Mouse (Mus musculus): ENCODE results near the gene Rrp1. TPM values are rescaled to one million over a fixed set of nuclear protein-coding genes. Genes with fewer than 3 reads are reported as not detected.
"Not testable (repeated sequence)": the region's sequence is repeated elsewhere in the genome, so short reads cannot be mapped to it uniquely, and the experiment has no call there.

Gene Rrp1
- total RNA-seq, 4 experiments from 2014 or later, result 87.2 to 106 (median 96.3) TPM

- no peak for DNase-seq (ENCODE audit: low spot score)
Observed at GRCm38 (mm10) chr10:78385520-78385919, 27.3 kb downstream of the Rrp1 start.

DNA sequence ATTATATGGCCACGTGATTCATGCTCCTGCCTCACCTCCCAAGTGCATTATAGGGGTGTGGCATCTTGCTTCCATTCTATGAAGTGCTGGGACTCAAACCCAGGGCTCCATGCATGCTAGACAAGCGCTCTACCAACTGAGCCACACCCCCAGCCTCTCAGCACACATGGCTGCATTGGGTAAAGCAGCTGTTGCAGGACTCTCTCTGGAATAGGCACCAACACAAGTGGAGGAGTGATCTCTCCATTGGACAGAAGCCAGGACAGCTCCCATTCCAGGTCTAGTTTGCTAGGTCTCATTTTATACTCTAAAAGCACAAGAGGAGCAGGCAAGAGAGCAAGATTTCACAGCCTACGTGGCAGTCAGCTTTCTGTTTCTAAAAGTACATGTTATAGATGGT lies 29.3 kb downstream of the Rrp1 start:
- DNase-seq (ENCODE audit: low spot score), result no peak

GRCm38 (mm10) chr10:78378516-78378915 lies 34.3 kb downstream of the Rrp1 start:
- DNase-seq (ENCODE audit: low spot score), result no peak

GRCm38 (mm10) chr10:78372681-78373668 lies 39.9 kb downstream of the Rrp1 start:
- no peak for DNase-seq (ENCODE audit: low spot score)

- DNase-seq (ENCODE audit: low spot score), result no peak
Observed at GRCm38 (mm10) chr10:78371746-78372145, 41.1 kb downstream of the Rrp1 start.

- no peak for DNase-seq (ENCODE audit: low spot score)
Observed at GRCm38 (mm10) chr10:78367586-78367985, 45.3 kb downstream of the Rrp1 start.

DNA sequence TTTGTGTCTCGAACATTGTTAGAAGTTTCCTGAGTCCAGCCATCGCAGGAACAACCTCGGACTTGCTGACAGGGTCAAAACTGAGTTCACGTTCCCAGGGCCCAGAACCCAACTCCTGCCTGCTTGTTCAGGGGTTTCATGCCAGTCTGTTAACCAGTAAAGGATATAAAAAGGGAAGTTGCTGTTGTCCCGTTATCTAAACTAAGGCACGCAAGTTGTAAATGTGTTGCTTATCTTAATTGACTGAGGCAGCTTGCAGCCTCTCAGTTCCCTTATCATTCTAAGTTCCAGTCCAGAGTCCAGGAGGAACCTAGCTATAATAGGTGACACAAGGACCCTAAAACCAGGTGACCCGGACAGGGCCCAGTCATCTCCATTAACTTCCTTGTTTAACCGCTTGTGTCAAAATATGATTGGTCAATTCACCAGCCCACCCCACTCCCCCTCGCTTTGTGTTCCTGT lies 46.0 kb downstream of the Rrp1 start:
- peak; percentile 31 for DNase-seq (ENCODE audit: low spot score)

GRCm38 (mm10) chr10:78366195-78366834 lies 46.5 kb downstream of the Rrp1 start:
- no peak for DNase-seq (ENCODE audit: low spot score)

- DNase-seq (ENCODE audit: low spot score), result no peak
Observed at GRCm38 (mm10) chr10:78365555-78365954, 47.3 kb downstream of the Rrp1 start.

DNA sequence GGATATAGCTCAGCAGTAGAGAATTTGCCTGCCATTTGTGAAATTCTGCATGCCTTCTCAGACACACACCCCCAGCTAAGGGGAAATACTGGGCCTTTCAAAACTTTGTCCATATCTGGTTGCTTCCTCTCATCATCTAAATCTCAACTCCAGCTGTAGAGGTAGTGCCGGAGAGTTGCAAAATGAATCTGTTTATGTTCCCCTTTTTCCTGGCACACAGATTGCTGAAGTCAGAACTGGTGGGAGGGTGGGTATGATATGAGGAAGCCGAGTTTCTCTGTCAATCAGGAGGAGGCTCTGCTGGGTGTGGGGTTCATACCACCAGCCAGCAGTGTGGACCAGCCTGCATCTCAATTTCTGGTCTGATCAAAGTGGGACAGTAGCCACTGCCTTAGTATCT lies 48.7 kb downstream of the Rrp1 start:
- DNase-seq (ENCODE audit: low spot score), result peak; percentile 42

DNA sequence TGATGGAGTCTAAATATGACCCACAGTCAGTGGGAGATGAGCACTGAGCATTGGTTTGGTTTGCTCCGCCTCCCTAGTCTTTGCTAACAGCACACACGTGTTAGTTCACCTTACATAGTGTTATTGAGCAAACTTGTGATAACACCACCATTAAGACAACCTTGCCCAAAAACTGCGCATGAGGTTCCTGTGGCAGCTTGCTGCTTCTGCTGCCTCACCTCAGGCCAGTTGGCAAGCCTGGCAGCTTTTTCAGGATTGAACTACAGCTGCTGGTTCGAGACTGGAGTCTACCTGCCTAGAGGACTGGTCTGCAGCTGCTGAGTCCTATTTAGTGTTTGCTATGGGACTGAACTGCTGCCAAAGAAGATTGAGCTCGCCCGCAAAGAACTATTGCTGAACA lies 49.5 kb downstream of the Rrp1 start:
- no peak for DNase-seq (ENCODE audit: low spot score)

GRCm38 (mm10) chr10:78361951-78362350 lies 50.9 kb downstream of the Rrp1 start:
- DNase-seq (ENCODE audit: low spot score), result peak; percentile 44

GRCm38 (mm10) chr10:78360290-78360711 lies 52.5 kb downstream of the Rrp1 start:
- DNase-seq (ENCODE audit: low spot score), result no peak

DNA sequence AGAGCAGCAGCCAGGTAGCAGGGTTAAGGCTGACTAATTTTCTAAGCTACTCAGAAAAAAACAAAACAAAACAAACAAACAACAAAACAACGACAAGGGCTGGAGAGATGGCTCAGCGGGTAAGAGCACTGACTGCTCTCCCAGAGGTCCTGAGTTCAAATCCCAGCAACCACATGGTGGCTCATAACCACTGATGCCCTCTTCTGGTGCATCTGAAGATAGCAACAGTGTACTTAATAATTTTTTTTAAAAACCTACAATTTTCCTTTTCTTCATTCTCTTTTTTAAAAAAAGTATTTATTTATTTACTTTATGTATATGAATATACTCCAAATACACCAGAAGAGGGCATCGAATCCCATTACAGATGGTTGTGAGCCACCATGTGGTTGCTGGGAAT lies 53.8 kb downstream of the Rrp1 start:
- DNase-seq (ENCODE audit: low spot score), result not testable (repeated sequence)

- no peak for DNase-seq (ENCODE audit: low spot score)
Observed at GRCm38 (mm10) chr10:78358266-78358665, 54.6 kb downstream of the Rrp1 start.

- no peak for DNase-seq (ENCODE audit: low spot score)
Observed at GRCm38 (mm10) chr10:78357742-78358141, 55.1 kb downstream of the Rrp1 start.

DNA sequence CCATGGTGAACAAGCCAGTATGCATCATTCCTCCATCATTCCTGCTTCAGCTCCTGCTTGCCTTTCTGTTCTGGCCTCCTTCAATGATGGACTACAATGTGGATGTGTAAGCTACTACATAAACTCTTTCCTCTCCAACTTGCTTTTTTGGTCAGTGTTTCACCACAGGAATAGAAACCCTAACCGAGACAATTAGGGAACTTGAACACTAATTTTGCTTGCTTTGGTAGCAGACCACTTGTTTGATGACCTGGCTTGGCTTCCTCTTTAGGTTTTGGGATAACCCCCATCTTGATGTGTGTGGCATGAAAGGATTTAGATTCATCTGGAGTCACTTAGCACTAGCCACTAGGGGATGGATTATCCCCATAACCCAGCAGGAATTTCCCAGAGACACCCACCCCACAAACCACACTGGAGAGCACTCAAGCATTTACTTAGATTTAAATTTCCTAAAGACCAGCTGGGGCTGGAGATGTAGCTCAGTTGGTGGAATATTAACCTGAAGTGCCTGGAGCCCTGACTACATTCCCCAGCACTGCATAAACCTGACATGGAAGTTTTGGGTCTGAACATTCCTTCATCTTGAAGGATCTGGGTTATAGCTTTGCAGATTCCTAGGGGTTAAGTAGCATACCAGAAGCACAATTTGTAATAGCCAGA lies 56.8 kb downstream of the Rrp1 start:
- no peak for DNase-seq (ENCODE audit: low spot score)

GRCm38 (mm10) chr10:78353196-78353595 lies 59.6 kb downstream of the Rrp1 start:
- DNase-seq (ENCODE audit: low spot score), result no peak

- no peak for DNase-seq (ENCODE audit: low spot score)
Observed at GRCm38 (mm10) chr10:78352666-78353030, 60.2 kb downstream of the Rrp1 start.

DNA sequence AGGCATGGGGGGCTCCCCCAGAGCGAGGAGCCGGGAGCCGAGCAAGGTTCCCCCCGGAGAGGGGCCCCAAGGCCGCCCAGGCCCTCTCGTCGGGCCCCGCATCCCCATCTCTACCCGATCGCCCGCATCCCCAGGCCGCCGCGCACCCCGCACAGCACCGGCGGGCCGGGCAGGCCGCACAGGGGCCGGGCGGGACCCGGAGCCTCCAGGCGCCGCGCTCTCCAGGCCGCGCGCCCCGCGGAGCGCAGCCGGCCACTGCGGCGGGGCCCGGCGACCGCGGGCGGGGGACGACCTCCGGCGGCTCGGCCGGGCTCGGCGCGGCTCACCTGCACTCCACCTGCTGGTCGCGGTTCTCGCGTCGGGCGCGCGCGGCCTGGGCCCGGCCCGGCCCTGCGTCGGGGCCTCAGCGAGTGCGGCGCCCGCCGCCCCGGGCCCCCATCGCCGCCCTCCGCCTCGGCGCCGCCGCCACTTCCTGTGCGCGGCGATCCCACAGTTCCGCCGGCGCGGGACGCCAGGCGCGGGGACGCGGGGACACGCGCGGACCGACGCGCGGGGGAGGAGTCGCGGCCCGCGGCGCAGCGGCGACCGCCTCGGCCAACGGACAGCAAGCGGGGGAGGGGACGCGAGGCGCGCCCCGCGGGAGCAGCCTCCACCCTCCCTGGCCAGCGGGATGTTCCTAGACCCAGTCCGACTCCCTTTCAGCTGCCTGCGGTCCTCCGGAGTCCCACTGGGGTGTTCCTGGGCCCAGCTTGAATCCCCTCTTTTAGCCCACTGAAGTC lies 60.8 kb downstream of the Rrp1 start, which contains the start of gene Agpat3:
Gene Agpat3, minus strand, starts transcription at position 603 of the 779 bp plus-strand sequence.
- DNase-seq (ENCODE audit: low spot score), result peak; percentile 23

- DNase-seq (ENCODE audit: low spot score), result no peak
Observed at GRCm38 (mm10) chr10:78351564-78351886, 61.3 kb downstream of the Rrp1 start.

Measured in heart, adult 8-10 months (tissue).